Mouse (Mus musculus) embryonic facial prominence, embryonic 12.5 days (tissue): Measurements from ENCODE around the gene Catsperd. TPM values are rescaled to one million over a fixed set of nuclear protein-coding genes. Genes with fewer than 3 reads are reported as not detected.

Experiments
- ATAC-seq: fragments of 200-750 bp; cut with Nextera tagmentation; 2 replicates; pipeline ENCODE4 v1.8.0; 2017; ENCODE audit not compliant: insufficient number of reproducible peaks, insufficient read depth, low FRiP score, low TSS enrichment
- H3K27ac ChIP-seq: fragments of 300-500 bp; sonication (generic); 2 replicates; pipeline ENCODE4 v1.5.1; 2016; ENCODE audit warnings: mild to moderate bottlenecking
- H3K27me3 ChIP-seq: fragments of 300-500 bp; sonication (generic); 2 replicates; pipeline ENCODE4 v1.6.1; 2016; ENCODE audit warnings: mild to moderate bottlenecking, moderate library complexity
- H3K36me3 ChIP-seq: fragments of 300-500 bp; sonication (generic); 2 replicates; pipeline ENCODE4 v1.6.1; 2016; ENCODE audit warnings: mild to moderate bottlenecking
- H3K4me1 ChIP-seq: fragments of 300-500 bp; sonication (generic); 2 replicates; pipeline ENCODE4 v1.6.1; 2016
- H3K4me2 ChIP-seq: fragments of 300-500 bp; sonication (generic); replicated peaks from 2 replicates; pipeline ENCODE4 v1.6.1; 2016; ENCODE audit warnings: mild to moderate bottlenecking, moderate library complexity
- H3K4me3 ChIP-seq: fragments of 300-500 bp; sonication (generic); 2 replicates; pipeline ENCODE4 v1.5.1; 2016; ENCODE audit warnings: mild to moderate bottlenecking
- H3K9ac ChIP-seq: fragments of 300-500 bp; sonication (generic); 2 replicates; pipeline ENCODE4 v1.6.1; 2016; ENCODE audit warnings: mild to moderate bottlenecking, moderate library complexity
- H3K9me3 ChIP-seq: fragments of 300-500 bp; sonication (generic); 2 replicates; pipeline ENCODE4 v1.6.1; 2016; ENCODE audit warnings: mild to moderate bottlenecking, moderate library complexity
- WGBS: fragments of 180-500 bp; shearing (Covaris S2); methylation state at CpG from one replicate; pipeline ENCODE4 v1.1.7; 2016; 5-methylcytosine and 5-hydroxymethylcytosine counted together
- polyA plus RNA-seq: library from polyadenylated mRNA; unstranded; fragments of >200 nt; fragmentation: Nextera tagmentation; extraction: Ambion mirVana; gene quantifications from 2 replicates; pipeline ENCODE4 v1.2.1, GENCODE M21; 2016

Gene Catsperd
- polyA plus RNA-seq, 1 experiment from 2014 or later, result 0.88 TPM

GRCm38 (mm10) chr17:56700451-56700850, 72.5 kb downstream of the Catsperd start:
- Histone ChIP-seq H3K4me3 (no peak overlapping the region), H3K9me3 (no peaks in the 10 kb centered on the region), H3K27me3 (no peaks in the 10 kb centered on the region), H3K36me3 (peaks cover 96% of the 10 kb centered on the region), H3K9ac (no peak overlapping the region), H3K4me2 (no peak overlapping the region), H3K4me1 (no peaks in the 10 kb centered on the region), H3K27ac (no peak overlapping the region)
- 81% methylated on average over 2 of the region's 2 CpGs for WGBS
- no peak for ATAC-seq

DNA sequence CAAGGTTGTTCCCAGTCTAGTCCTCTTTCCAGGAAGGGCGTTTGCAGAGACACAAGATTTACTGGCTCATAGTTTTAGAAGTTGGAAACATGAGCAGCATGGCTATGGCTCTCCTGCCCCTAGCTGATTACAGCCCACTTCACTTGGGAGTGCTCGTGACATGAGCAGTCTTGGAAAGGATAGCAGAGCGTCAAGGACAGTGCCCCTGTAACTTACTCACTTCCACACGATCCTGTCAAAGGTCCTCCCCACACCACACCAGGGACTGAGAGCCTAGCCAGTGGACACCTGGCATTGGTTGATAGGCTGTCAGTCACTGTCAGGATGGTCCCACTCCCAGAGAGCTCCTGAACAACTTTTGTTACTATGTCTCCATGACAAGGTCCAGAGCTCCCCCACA, 75.1 kb downstream of the Catsperd start:
- H3K4me1 ChIP-seq, result no peaks in the 10 kb centered on the region
- ATAC-seq, result no peak
- no peaks in the 10 kb centered on the region for H3K27me3 ChIP-seq
- WGBS, result 87% methylated on average over 4 of the region's 4 CpGs
- no peaks in the 10 kb centered on the region for H3K9me3 ChIP-seq
- peaks cover 96% of the 10 kb centered on the region for H3K36me3 ChIP-seq
- H3K9ac ChIP-seq, result no peak overlapping the region
- no peak overlapping the region for H3K4me2 ChIP-seq
- no peak overlapping the region for H3K27ac ChIP-seq
- no peak overlapping the region for H3K4me3 ChIP-seq

GRCm38 (mm10) chr17:56706515-56706914, 78.6 kb downstream of the Catsperd start:
- Histone ChIP-seq H3K36me3 (peaks cover 96% of the 10 kb centered on the region), H3K9me3 (no peaks in the 10 kb centered on the region), H3K4me3 (no peak overlapping the region), H3K27me3 (no peaks in the 10 kb centered on the region), H3K9ac (no peak overlapping the region), H3K4me2 (no peak overlapping the region), H3K4me1 (no peaks in the 10 kb centered on the region), H3K27ac (no peak overlapping the region)
- 89% methylated on average over 1 of the region's 1 CpGs for WGBS
- ATAC-seq, result no peak

GRCm38 (mm10) chr17:56708692-56709091, 80.7 kb downstream of the Catsperd start:
- no peak for ATAC-seq
- WGBS, result 81% methylated on average over 4 of the region's 4 CpGs
- Histone ChIP-seq H3K9ac (no peak overlapping the region), H3K4me3 (no peak overlapping the region), H3K27me3 (no peaks in the 10 kb centered on the region), H3K4me1 (no peaks in the 10 kb centered on the region), H3K9me3 (no peaks in the 10 kb centered on the region), H3K4me2 (no peak overlapping the region), H3K36me3 (peaks cover 89% of the 10 kb centered on the region), H3K27ac (no peak overlapping the region)

DNA sequence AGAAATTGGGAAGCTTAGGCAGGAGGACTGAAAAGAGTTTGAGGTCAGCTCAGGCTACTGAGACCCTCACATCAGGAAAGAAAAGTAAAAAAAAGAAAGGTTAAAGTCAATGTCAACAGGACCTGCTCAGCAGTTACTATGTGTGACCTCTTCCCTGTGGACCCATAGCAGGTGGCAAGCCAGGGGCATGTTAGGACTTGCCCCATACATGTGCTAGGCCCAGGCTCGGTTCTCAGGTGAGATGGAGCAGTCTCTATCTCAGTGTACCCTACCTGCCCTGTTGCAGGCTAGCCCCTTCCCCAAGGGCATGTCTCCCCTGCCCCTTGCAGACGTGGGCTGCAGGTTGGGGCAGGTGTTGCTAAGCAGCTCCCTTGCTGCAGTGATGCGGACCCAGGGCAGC, 81.8 kb downstream of the Catsperd start:
- H3K4me2 ChIP-seq, result no peak overlapping the region
- no peak overlapping the region for H3K9ac ChIP-seq
- no peaks in the 10 kb centered on the region for H3K9me3 ChIP-seq
- no peaks in the 10 kb centered on the region for H3K4me1 ChIP-seq
- peaks cover 80% of the 10 kb centered on the region for H3K36me3 ChIP-seq
- H3K4me3 ChIP-seq, result no peak overlapping the region
- 86% methylated on average over 3 of the region's 3 CpGs for WGBS
- no peak for ATAC-seq
- H3K27ac ChIP-seq, result no peak overlapping the region
- H3K27me3 ChIP-seq, result no peaks in the 10 kb centered on the region

Other genes starting within 250 kb of the Catsperd start
- 158 and 167 TPM in 2 replicates for gene Ptprs, start 151.7 kb upstream of the Catsperd start, polyA plus RNA-seq
- not detected in 2 replicates for gene Znrf4, start 115.7 kb upstream of the Catsperd start, polyA plus RNA-seq
- gene Gm20219, start 73.8 kb upstream of the Catsperd start, polyA plus RNA-seq, result 1.4 and 1.7 TPM in 2 replicates
- 98.7 and 100 TPM in 2 replicates for gene Safb2, start 43.6 kb upstream of the Catsperd start, polyA plus RNA-seq
- gene Safb, start 43.3 kb upstream of the Catsperd start, polyA plus RNA-seq, result 152 and 157 TPM in 2 replicates
- gene 2410015M20Rik, start 18.4 kb upstream of the Catsperd start, polyA plus RNA-seq, result 208 and 214 TPM in 2 replicates
- gene Rpl36, start 14.7 kb upstream of the Catsperd start, polyA plus RNA-seq, result 1,591 and 1,618 TPM in 2 replicates
- gene Lonp1, start 1.3 kb upstream of the Catsperd start, polyA plus RNA-seq, result 66.0 and 66.9 TPM in 2 replicates
- 108 and 118 TPM in 2 replicates for gene Ranbp3, start 45.2 kb downstream of the Catsperd start, polyA plus RNA-seq
- gene Ndufa11, start 89.6 kb downstream of the Catsperd start, polyA plus RNA-seq, result 371 and 409 TPM in 2 replicates
- 19.4 and 20.8 TPM in 2 replicates for gene Vmac, start 89.9 kb downstream of the Catsperd start, polyA plus RNA-seq
- 10.9 and 11.9 TPM in 2 replicates for gene Nrtn, start 129.4 kb downstream of the Catsperd start, polyA plus RNA-seq
- gene Dus3l, start 136.6 kb downstream of the Catsperd start, polyA plus RNA-seq, result 44.1 and 47.2 TPM in 2 replicates
- gene Prr22, start 142.1 kb downstream of the Catsperd start, polyA plus RNA-seq, result 1.4 TPM in 2 replicates
- gene Rfx2, start 202.9 kb downstream of the Catsperd start, polyA plus RNA-seq, result 5.5 and 5.7 TPM in 2 replicates
- not detected in 2 replicates for gene Acsbg2, start 246.3 kb downstream of the Catsperd start, polyA plus RNA-seq
- 0.42 and 0.51 TPM in 2 replicates for gene 1700061G19Rik, start 247.3 kb downstream of the Catsperd start, polyA plus RNA-seq